Mouse (Mus musculus): ENCODE measurements around the gene Lcp1. TPM values are rescaled to one million over a fixed set of nuclear protein-coding genes. Genes with fewer than 3 reads are reported as not detected.
A peak's percentile ranks its signal among the peaks of the same experiment; 100 is the strongest.
"Not testable (repeated sequence)": the region's sequence is repeated elsewhere in the genome, so short reads cannot be mapped to it uniquely, and the experiment has no call there.

Gene Lcp1
- 0.15 and 0.19 TPM in 2 replicates for polyA plus RNA-seq (2012)

DNA sequence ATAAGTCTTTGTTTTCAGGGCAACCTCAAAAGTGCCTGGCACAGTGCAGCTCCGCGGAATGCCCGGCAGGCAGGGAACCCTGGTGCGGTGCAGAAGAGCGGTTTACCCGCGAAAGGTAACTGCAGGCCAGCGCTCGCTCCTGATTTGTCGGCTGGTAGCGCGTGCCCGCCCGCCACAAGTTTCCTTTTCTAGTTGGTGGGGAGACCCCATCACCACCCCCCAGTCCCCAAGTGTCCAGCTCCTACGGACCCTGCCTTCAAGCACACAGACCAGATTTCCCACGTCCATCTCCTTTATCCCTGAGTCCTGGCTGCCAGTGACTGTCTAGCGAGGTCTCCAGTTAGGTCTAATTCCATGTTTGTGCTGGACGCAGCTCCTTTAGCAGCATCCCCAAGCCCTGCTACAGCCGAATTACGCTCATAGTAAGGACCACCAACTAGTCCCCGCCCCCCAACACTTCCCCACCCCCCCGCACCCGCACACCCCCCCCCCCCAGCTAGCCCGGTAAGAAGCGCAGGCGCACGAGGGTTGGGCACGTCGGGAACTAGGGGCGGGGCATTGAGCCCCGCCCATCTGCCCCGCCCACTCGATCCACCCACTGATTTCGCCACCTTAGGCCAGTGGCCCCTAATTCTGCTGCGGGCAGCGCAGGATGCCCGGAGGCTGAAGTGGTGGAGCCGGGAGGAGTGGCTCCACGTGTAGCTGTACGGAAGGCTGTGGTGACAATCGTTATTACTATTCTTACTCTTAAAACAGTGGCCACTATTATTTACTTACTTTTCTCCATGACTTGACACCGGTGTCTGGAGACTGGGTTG lies at the start of gene Lcp1, which contains the start of gene Lrrc63:
Lcp1 (plus strand) TSS at position 601 of the 818 bp plus-strand sequence.
Lrrc63 (minus strand) TSS at position 381 of the 818 bp plus-strand sequence.
- peak within 1 kb of the TSS; percentile 66 for H3K4me3 ChIP-seq (replicated peaks)
- H3K27me3 ChIP-seq (ENCODE audit: control insufficient read depth) = peaks cover 68% of the 10 kb centered on the region
- H3K36me3 ChIP-seq (ENCODE audit: control insufficient read depth) = no peaks in the 10 kb centered on the region
- H3K4me1 ChIP-seq (ENCODE audit: control insufficient read depth) = peaks cover 26% of the 10 kb centered on the region
- TF ChIP-seq TAL1 (IDR thresholded peaks at IDR 0.05; ENCODE audit: low read length) (no peak), GATA1 (IDR thresholded peaks at IDR 0.05; ENCODE audit: low read length) (no peak)
- H3K9me3 ChIP-seq (ENCODE audit: control insufficient read depth, low read length) = no peaks in the 10 kb centered on the region

DNA sequence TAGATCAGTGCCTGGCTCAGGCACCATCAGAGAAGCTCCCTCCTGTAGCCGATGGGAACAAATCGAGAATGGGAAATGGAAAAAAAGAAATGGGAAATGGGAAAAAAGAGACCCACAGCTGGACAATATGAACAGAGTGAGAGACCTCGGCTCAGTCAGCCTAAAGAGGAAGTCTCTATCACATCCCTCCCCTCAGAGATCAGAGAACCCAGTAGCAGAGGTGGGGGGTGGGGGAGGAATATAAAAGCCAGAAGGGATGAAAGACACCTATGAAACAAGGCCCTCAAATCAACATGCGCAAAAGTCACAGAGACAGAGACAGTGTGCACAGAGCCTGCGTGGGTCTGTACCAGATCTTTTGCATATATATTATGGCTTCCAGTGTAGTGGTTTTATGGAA lies 27.9 kb upstream of the Lcp1 start:
- H3K4me1 ChIP-seq (ENCODE audit: control insufficient read depth) = no peaks in the 10 kb centered on the region
- no peak overlapping the region for H3K4me3 ChIP-seq (replicated peaks)
- TF ChIP-seq GATA1 (IDR thresholded peaks at IDR 0.05; ENCODE audit: low read length) (no peak), TAL1 (IDR thresholded peaks at IDR 0.05; ENCODE audit: low read length) (no peak)
- no peaks in the 10 kb centered on the region for H3K9me3 ChIP-seq (ENCODE audit: control insufficient read depth, low read length)
- H3K27me3 ChIP-seq (ENCODE audit: control insufficient read depth) = no peaks in the 10 kb centered on the region
- H3K36me3 ChIP-seq (ENCODE audit: control insufficient read depth) = no peaks in the 10 kb centered on the region

DNA sequence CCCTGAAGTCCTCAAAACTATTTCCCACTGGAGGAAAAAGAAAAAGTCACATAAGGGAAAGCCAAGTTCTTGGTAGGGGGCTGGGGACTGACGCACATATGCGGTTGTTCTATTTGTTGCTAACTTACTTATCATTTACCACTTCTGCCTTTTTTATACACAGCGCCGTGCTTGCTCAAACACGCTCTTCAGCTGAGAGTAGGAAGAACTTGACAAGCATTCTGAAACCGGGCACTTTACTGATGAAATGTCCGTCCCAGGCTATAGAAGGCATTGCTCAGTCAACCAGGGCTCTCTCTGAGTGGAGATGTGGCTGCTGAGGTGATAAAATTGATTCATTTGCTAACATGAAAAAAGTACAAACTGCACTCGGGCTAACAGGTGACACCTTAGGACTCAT lies 9.2 kb upstream of the Lcp1 start:
- TF ChIP-seq TAL1 (IDR thresholded peaks at IDR 0.05; ENCODE audit: low read length) (no peak), GATA1 (IDR thresholded peaks at IDR 0.05; ENCODE audit: low read length) (no peak)
- Histone ChIP-seq H3K4me1 (ENCODE audit: control insufficient read depth) (no peaks in the 10 kb centered on the region), H3K27me3 (ENCODE audit: control insufficient read depth) (no peaks in the 10 kb centered on the region), H3K36me3 (ENCODE audit: control insufficient read depth) (no peaks in the 10 kb centered on the region), H3K4me3 (replicated peaks) (no peak overlapping the region), H3K9me3 (ENCODE audit: control insufficient read depth, low read length) (no peaks in the 10 kb centered on the region)

DNA sequence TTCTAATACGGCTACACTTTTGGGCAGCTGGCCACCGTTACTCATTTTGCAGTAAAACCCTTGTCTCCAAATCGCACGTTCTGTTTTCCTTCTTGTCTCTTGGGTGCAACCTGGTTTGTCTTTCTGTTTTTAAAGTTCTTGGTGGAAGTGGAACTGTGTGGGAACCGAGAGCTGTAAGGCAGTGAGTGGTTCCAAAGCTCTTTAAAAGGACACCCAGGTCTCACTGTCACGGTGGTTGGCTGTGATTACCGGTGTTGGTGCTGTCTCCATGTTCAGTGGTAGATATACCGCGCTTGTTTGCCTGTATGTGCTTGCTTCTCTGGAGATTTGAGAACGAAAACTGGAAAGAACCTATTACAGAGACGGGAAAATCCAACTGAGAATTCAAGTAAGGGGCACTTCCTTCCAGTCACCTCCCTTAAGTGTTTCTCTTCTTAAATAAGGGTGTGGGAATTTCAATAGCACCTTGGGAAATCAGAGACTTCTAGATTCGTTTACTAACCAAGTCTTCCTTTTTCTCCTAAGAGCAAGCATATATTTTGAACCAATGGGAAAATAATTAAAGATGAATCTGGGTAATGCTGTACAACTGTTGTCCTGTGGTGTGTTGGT lies 529 bp downstream of the Lcp1 start:
- no peaks in the 10 kb centered on the region for H3K9me3 ChIP-seq (ENCODE audit: control insufficient read depth, low read length)
- no peaks in the 10 kb centered on the region for H3K36me3 ChIP-seq (ENCODE audit: control insufficient read depth)
- peaks cover 75% of the 10 kb centered on the region for H3K27me3 ChIP-seq (ENCODE audit: control insufficient read depth)
- TF ChIP-seq TAL1 (IDR thresholded peaks at IDR 0.05; ENCODE audit: low read length) (no peak), GATA1 (IDR thresholded peaks at IDR 0.05; ENCODE audit: low read length) (no peak)
- H3K4me3 ChIP-seq (replicated peaks) = peak overlapping the region; percentile 66
- H3K4me1 ChIP-seq (ENCODE audit: control insufficient read depth) = peaks cover 29% of the 10 kb centered on the region

DNA sequence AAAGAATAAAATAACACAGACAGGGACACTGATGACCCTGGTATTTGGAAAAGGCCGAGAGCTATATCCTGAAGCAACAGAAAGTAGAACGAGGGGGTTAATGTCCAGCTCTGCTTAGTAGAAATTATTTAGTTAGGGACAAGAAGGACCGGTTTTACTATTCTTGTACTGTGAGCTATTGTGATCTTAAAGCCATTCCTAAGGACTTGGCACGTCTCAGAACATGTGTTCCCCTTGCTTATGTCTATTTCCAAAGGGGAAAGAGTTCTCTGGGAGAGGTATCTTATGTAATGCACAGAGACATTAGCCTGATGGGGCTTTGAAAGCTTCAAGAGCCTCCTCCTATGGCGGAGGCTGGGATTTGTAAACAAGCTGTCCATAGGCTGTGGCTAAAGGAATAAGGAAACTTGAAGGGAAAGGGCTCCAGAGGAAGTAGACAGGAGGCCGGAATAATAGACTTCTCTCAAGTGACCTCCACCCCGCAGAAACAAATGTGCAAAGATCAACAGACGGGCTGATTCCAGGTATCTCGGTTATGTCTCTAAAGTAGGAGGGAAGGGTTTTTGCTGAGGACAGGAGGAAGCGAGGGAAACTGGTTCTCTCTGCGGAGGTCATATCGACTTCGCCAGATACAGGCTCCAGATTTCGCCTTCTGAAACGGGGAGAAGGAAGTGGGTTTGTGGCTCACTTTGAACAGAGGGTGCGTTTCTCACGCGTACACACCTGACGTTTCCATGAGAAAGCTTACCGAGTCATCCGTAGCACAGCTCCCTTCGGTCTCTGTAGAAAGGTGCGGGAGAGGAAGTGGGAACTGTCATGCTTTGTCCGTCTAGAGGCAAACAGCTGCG lies 5.4 kb downstream of the Lcp1 start:
- no peaks in the 10 kb centered on the region for H3K36me3 ChIP-seq (ENCODE audit: control insufficient read depth)
- H3K27me3 ChIP-seq (ENCODE audit: control insufficient read depth) = peaks cover 44% of the 10 kb centered on the region
- H3K9me3 ChIP-seq (ENCODE audit: control insufficient read depth, low read length) = no peaks in the 10 kb centered on the region
- peak overlapping the region; percentile 33 for H3K4me3 ChIP-seq (replicated peaks)
- peaks cover 64% of the 10 kb centered on the region for H3K4me1 ChIP-seq (ENCODE audit: control insufficient read depth)
- no peak for TF ChIP-seq TAL1 (IDR thresholded peaks at IDR 0.05; ENCODE audit: low read length)
- TF ChIP-seq GATA1 (IDR thresholded peaks at IDR 0.05; ENCODE audit: low read length) = no peak

DNA sequence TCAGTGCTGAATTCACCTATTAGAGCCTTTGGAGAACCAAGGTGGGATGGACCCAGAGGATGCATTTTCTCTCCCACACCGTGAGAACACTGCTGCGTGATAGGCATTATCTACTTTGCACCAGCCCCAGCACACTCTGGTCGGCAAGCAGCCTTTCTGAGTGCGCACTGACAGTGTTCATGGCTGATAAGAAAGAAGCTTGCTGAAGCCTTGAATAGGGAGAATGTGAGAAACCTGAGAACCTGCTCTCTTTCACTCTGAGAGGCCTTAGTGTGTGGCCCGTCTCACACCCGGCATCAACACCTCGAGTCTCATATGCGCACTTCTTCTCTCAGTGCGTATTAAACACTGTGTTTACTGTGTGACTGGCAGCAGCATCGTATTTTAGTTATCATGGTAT lies 7.6 kb downstream of the Lcp1 start:
- peaks cover 23% of the 10 kb centered on the region for H3K27me3 ChIP-seq (ENCODE audit: control insufficient read depth)
- peak; percentile 92 for TF ChIP-seq TAL1 (IDR thresholded peaks at IDR 0.05; ENCODE audit: low read length)
- peak; percentile 94 for TF ChIP-seq GATA1 (IDR thresholded peaks at IDR 0.05; ENCODE audit: low read length)
- H3K4me1 ChIP-seq (ENCODE audit: control insufficient read depth) = peaks cover 50% of the 10 kb centered on the region
- no peaks in the 10 kb centered on the region for H3K36me3 ChIP-seq (ENCODE audit: control insufficient read depth)
- H3K9me3 ChIP-seq (ENCODE audit: control insufficient read depth, low read length) = no peaks in the 10 kb centered on the region
- H3K4me3 ChIP-seq (replicated peaks) = peak overlapping the region; percentile 49

DNA sequence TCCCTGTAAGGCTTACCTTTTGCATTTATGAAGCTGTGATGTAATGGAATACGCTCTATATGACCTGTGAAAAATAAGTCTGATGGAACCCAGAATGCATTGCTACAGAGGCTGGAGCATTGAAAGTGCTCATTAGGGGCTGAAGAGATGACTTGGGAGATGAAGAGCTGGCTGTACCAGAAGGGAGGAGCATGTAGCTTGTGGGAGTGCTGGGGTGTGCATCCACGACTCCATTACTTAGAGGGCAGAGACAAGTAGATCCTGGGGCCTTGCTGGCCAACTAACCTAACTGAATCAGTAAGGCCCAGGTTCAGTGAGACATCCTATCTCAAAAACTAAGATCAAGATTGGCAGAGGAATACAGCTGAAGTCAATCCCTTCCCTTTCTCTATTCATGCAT lies 8.3 kb downstream of the Lcp1 start:
- TF ChIP-seq GATA1 (IDR thresholded peaks at IDR 0.05; ENCODE audit: low read length) (no peak), TAL1 (IDR thresholded peaks at IDR 0.05; ENCODE audit: low read length) (no peak)
- Histone ChIP-seq H3K36me3 (ENCODE audit: control insufficient read depth) (no peaks in the 10 kb centered on the region), H3K4me3 (replicated peaks) (peak overlapping the region; percentile 49), H3K4me1 (ENCODE audit: control insufficient read depth) (peaks cover 50% of the 10 kb centered on the region), H3K27me3 (ENCODE audit: control insufficient read depth) (peaks cover 23% of the 10 kb centered on the region), H3K9me3 (ENCODE audit: control insufficient read depth, low read length) (no peaks in the 10 kb centered on the region)

DNA sequence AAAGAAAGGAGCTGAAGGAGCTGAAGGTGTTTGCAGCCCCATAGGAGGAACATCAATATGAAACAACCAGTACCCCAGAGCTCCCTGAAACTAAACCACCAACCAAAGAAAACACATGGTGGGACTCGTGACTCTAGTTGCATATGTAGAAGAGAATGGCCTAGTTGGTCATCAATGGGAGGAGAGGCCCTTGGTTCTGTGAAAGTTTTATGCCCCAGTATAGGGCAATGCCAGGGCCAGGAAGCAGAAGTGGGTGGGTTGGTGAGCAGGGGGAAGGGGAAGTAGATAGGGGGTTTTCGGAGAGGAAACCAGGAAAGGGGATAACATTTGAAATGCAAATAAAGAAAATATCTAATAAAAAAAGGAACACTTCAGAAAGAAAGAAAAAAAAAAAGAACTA lies 16.8 kb downstream of the Lcp1 start:
- not testable (repeated sequence) for H3K36me3 ChIP-seq (ENCODE audit: control insufficient read depth); H3K4me3 ChIP-seq (replicated peaks); H3K27me3 ChIP-seq (ENCODE audit: control insufficient read depth); H3K9me3 ChIP-seq (ENCODE audit: control insufficient read depth, low read length)
- H3K4me1 ChIP-seq (ENCODE audit: control insufficient read depth) = peaks cover 11% of the 10 kb centered on the region

DNA sequence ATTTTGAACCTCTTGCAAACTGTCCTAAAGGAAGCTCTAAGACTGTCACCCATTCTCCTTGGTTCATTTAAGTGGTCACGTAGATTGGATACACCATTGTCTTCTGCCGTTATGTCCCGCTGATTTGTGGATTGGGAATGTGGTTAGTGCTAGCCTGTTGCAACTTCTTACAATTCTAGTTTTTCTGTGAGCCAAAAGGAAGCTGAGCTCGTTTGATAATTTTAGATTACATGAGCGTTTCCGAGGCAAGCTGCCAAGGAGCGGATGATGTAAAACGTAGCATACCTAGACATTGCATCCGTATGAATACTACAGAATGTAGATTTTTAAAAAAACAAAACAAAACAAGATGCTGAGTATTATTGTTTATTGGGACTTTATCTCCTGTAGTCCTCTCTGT lies 17.3 kb downstream of the Lcp1 start:
- Histone ChIP-seq H3K36me3 (ENCODE audit: control insufficient read depth) (no peaks in the 10 kb centered on the region), H3K4me1 (ENCODE audit: control insufficient read depth) (peaks cover 11% of the 10 kb centered on the region), H3K27me3 (ENCODE audit: control insufficient read depth) (peaks cover 4% of the 10 kb centered on the region), H3K4me3 (replicated peaks) (no peak overlapping the region), H3K9me3 (ENCODE audit: control insufficient read depth, low read length) (no peaks in the 10 kb centered on the region)
- TF ChIP-seq TAL1 (IDR thresholded peaks at IDR 0.05; ENCODE audit: low read length) (no peak), GATA1 (IDR thresholded peaks at IDR 0.05; ENCODE audit: low read length) (no peak)
